Mouse (Mus musculus) liver, embryonic 11.5 days (tissue): ENCODE data around the gene Vps13c. TPM values are rescaled to one million over a fixed set of nuclear protein-coding genes. Genes with fewer than 3 reads are reported as not detected.
A peak's percentile ranks its signal among the peaks of the same experiment; 100 is the strongest.

ENCODE experiments used
- ATAC-seq: fragments of 200-750 bp; cut with Nextera tagmentation; replicated peaks from 2 replicates; pipeline ENCODE4 v1.8.0; 2017; ENCODE audit warnings: moderate number of reproducible peaks, mild to moderate bottlenecking, moderate TSS enrichment, moderate library complexity; ENCODE audit not compliant: low FRiP score
- DNase-seq: peaks from one replicate; pipeline ENCODE4 v3.0.0-alpha.2; 2017; ENCODE audit warnings: low spot score
- H3K27ac ChIP-seq: fragments of 300-500 bp; sonication (generic); 2 replicates; pipeline ENCODE4 v1.5.1; 2014; ENCODE audit warnings: mild to moderate bottlenecking, low read depth, low read length, control low read depth
- H3K27me3 ChIP-seq: fragments of 300-500 bp; sonication (generic); replicated peaks from 2 replicates; pipeline ENCODE4 v1.6.1; 2014; ENCODE audit warnings: low read length, mixed read lengths; ENCODE audit not compliant: control insufficient read depth, insufficient read depth
- H3K36me3 ChIP-seq: fragments of 300-500 bp; sonication (generic); 2 replicates; pipeline ENCODE4 v1.6.1; 2014; ENCODE audit warnings: mild to moderate bottlenecking, low read length, moderate library complexity, mixed read lengths; ENCODE audit not compliant: control insufficient read depth, insufficient read depth
- H3K4me1 ChIP-seq: fragments of 300-500 bp; sonication (generic); replicated peaks from 2 replicates; pipeline ENCODE4 v1.6.1; 2014; ENCODE audit warnings: low read length, mixed read lengths; ENCODE audit not compliant: control insufficient read depth, insufficient read depth
- H3K4me2 ChIP-seq: fragments of 300-500 bp; sonication (generic); 2 replicates; pipeline ENCODE4 v1.6.1; 2014; ENCODE audit warnings: mild to moderate bottlenecking, control low read depth, moderate library complexity
- H3K4me3 ChIP-seq: fragments of 300-500 bp; sonication (generic); 2 replicates; pipeline ENCODE4 v1.5.1; 2014; ENCODE audit warnings: low read depth, low read length, control low read depth
- H3K9ac ChIP-seq: fragments of 300-500 bp; sonication (generic); 2 replicates; pipeline ENCODE4 v1.6.1; 2014; ENCODE audit warnings: low read depth, low read length, control low read depth
- H3K9me3 ChIP-seq: fragments of 300-500 bp; sonication (generic); 2 replicates; pipeline ENCODE4 v1.6.1; 2016; ENCODE audit warnings: low read length, inconsistent platforms, mixed read lengths; ENCODE audit not compliant: control insufficient read depth
- WGBS: fragments of 180-500 bp; shearing (Covaris S2); extraction: QIAGEN DNeasy Blood & Tissue Kit; methylation state at CpG from one replicate; pipeline ENCODE4 v1.1.7; 2014; 5-methylcytosine and 5-hydroxymethylcytosine counted together
- polyA plus RNA-seq: library from polyadenylated mRNA; unstranded; fragments of >200 nt; fragmentation: Nextera tagmentation; extraction: Ambion mirVana; gene quantifications from 2 replicates; pipeline ENCODE4 v1.2.1, GENCODE M21; 2014

Gene Vps13c
- 13.5 and 14.7 TPM in 2 replicates for polyA plus RNA-seq

GRCm38 (mm10) chr9:67839981-67840859, at the start of gene Vps13c:
TSS of gene Vps13c (plus strand) at chr9:67840396.
- H3K4me1 ChIP-seq = peaks cover 18% of the 10 kb centered on the region

GRCm38 (mm10) chr9:67792405-67792804, 47.8 kb upstream of the Vps13c start:
- ATAC-seq (no peak), DNase-seq (no peak)
- Histone ChIP-seq H3K4me1 (no peaks in the 10 kb centered on the region), H3K27me3 (no peaks in the 10 kb centered on the region; the same call in 1 of the 2 replicates), H3K4me3 (no peak overlapping the region), H3K4me2 (no peak overlapping the region), H3K9me3 (no peaks in the 10 kb centered on the region), H3K27ac (no peak overlapping the region), H3K9ac (no peak overlapping the region), H3K36me3 (no peaks in the 10 kb centered on the region)
- 59% methylated on average over 5 of the region's 5 CpGs for WGBS

More at GRCm38 (mm10) chr9:67839981-67840859, at the start of gene Vps13c:
- H3K27ac ChIP-seq = peak within 1 kb of the TSS; percentile 36
- WGBS = under 1% methylated on average over 43 of the region's 53 CpGs
- DNase-seq = peak; percentile 87
- peak within 1 kb of the TSS; percentile 73 for H3K4me2 ChIP-seq
- H3K36me3 ChIP-seq = no peaks in the 10 kb centered on the region
- H3K9ac ChIP-seq = peak within 1 kb of the TSS; percentile 86
- H3K4me3 ChIP-seq = peak within 1 kb of the TSS; percentile 86
- ATAC-seq = peak; percentile 95
- H3K27me3 ChIP-seq = no peaks in the 10 kb centered on the region
- no peaks in the 10 kb centered on the region for H3K9me3 ChIP-seq

GRCm38 (mm10) chr9:67793501-67793900, 46.7 kb upstream of the Vps13c start:
- ATAC-seq = no peak
- Histone ChIP-seq H3K4me1 (no peaks in the 10 kb centered on the region), H3K36me3 (no peaks in the 10 kb centered on the region), H3K4me2 (no peak overlapping the region), H3K27me3 (no peaks in the 10 kb centered on the region; the same call in 1 of the 2 replicates), H3K4me3 (no peak overlapping the region), H3K27ac (no peak overlapping the region), H3K9ac (no peak overlapping the region), H3K9me3 (no peaks in the 10 kb centered on the region)
- no peak for DNase-seq
- 55% methylated on average over 6 of the region's 6 CpGs for WGBS

- 81% methylated on average over 1 of the region's 1 CpGs for WGBS
- H3K9me3 ChIP-seq = no peaks in the 10 kb centered on the region
Measured at GRCm38 (mm10) chr9:67794216-67794615, 46.0 kb upstream of the Vps13c start.

GRCm38 (mm10) chr9:67794668-67795067, 45.5 kb upstream of the Vps13c start:
- Histone ChIP-seq H3K9ac (no peak overlapping the region), H3K4me2 (no peak overlapping the region), H3K27me3 (no peaks in the 10 kb centered on the region; the same call in 1 of the 2 replicates), H3K36me3 (no peaks in the 10 kb centered on the region), H3K9me3 (no peaks in the 10 kb centered on the region), H3K4me3 (no peak overlapping the region), H3K4me1 (no peaks in the 10 kb centered on the region), H3K27ac (no peak overlapping the region)
- WGBS = 86% methylated on average over 4 of the region's 4 CpGs
- no peak for ATAC-seq
- DNase-seq = no peak

More at GRCm38 (mm10) chr9:67794216-67794615, 46.0 kb upstream of the Vps13c start:
- Histone ChIP-seq H3K27me3 (no peaks in the 10 kb centered on the region; the same call in 1 of the 2 replicates), H3K27ac (no peak overlapping the region), H3K36me3 (no peaks in the 10 kb centered on the region), H3K4me2 (no peak overlapping the region), H3K4me3 (no peak overlapping the region), H3K9ac (no peak overlapping the region), H3K4me1 (no peaks in the 10 kb centered on the region)
- ATAC-seq = no peak
- DNase-seq = no peak

- H3K36me3 ChIP-seq = no peaks in the 10 kb centered on the region
- no peaks in the 10 kb centered on the region for H3K4me1 ChIP-seq
- 76% methylated on average over 14 of the region's 14 CpGs for WGBS
- H3K27me3 ChIP-seq = no peaks in the 10 kb centered on the region; the same call in 1 of the 2 replicates
- ATAC-seq (no peak), DNase-seq (no peak)
- H3K9me3 ChIP-seq = no peaks in the 10 kb centered on the region
- no peak overlapping the region for H3K9ac ChIP-seq
- no peak overlapping the region for H3K27ac ChIP-seq
- H3K4me3 ChIP-seq = no peak overlapping the region
- H3K4me2 ChIP-seq = no peak overlapping the region
Measured at GRCm38 (mm10) chr9:67795205-67795675, 45.0 kb upstream of the Vps13c start.

- Histone ChIP-seq H3K27ac (no peak overlapping the region), H3K4me1 (no peaks in the 10 kb centered on the region), H3K9me3 (no peaks in the 10 kb centered on the region), H3K4me3 (no peak overlapping the region), H3K27me3 (no peaks in the 10 kb centered on the region; the same call in 1 of the 2 replicates), H3K9ac (no peak overlapping the region), H3K36me3 (no peaks in the 10 kb centered on the region), H3K4me2 (no peak overlapping the region)
- DNase-seq (no peak), ATAC-seq (no peak)
- WGBS = 64% methylated on average over 14 of the region's 14 CpGs
Measured at GRCm38 (mm10) chr9:67799078-67799819, 40.9 kb upstream of the Vps13c start.

GRCm38 (mm10) chr9:67802241-67802640, 38.0 kb upstream of the Vps13c start:
- Histone ChIP-seq H3K27me3 (no peaks in the 10 kb centered on the region), H3K4me3 (no peak overlapping the region), H3K36me3 (no peaks in the 10 kb centered on the region), H3K9me3 (no peaks in the 10 kb centered on the region), H3K4me1 (no peaks in the 10 kb centered on the region; the same call in 1 of the 2 replicates), H3K9ac (no peak overlapping the region), H3K4me2 (no peak overlapping the region), H3K27ac (no peak overlapping the region)
- DNase-seq (no peak), ATAC-seq (no peak)
- 27% methylated on average over 6 of the region's 6 CpGs for WGBS
